Mouse (Mus musculus): ENCODE data around the gene Cd5.

GRCm38 (mm10) chr19:10673275-10673674, 65.5 kb downstream of the Cd5 start:
- TF ChIP-seq CTCF (IDR thresholded peaks at IDR 0.05; ENCODE audit: low read depth, low read length) = no peak
- TF ChIP-seq GATA1 (IDR thresholded peaks at IDR 0.05; ENCODE audit: borderline replicate concordance, low read length) = no peak
- no peak for TF ChIP-seq POLR2AphosphoS5 (IDR thresholded peaks at IDR 0.05; ENCODE audit: insufficient replicate concordance, low read depth, low read length)
- TF ChIP-seq TAL1 (conservative IDR thresholded peaks at IDR 0.05; ENCODE audit: low read depth, low read length) = no peak

All from G1E (cell line).